Mouse (Mus musculus): ENCODE data around the gene Olah. TPM values are rescaled to one million over a fixed set of nuclear protein-coding genes. Genes with fewer than 3 reads are reported as not detected.
A peak's percentile ranks its signal among the peaks of the same experiment; 100 is the strongest.
"Not testable (repeated sequence)": the region's sequence is repeated elsewhere in the genome, so short reads cannot be mapped to it uniquely, and the experiment has no call there.

Gene Olah
- polyA plus RNA-seq (2014; fragmentation: Nextera tagmentation; extraction: Ambion mirVana): not detected in 2 replicates

DNA sequence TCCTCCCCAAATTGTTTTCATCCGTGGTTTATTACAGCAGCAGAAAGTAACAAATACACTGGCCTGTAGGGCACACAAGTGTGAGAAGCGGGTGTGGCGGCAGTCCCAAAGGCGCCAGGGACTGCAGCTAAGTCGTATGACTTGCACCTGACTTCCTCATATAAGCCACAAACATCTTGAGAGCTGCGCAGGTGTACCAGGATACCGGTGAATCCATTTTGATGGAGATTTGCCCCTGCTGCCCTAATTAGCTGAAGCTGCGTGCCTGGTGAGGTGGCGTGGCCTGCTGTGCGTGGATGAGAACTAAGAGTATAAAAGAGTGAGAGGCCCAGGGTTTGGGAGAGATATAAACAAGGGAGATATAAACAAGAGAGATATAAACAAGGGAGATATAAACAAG is at the start of gene Olah:
Gene Olah, minus strand, starts transcription at position 101 of the 400 bp plus-strand sequence.
- H3K9me3 ChIP-seq (ENCODE audit: control insufficient read depth, low read length); ATAC-seq (ENCODE audit: insufficient number of reproducible peaks, low FRiP score, low TSS enrichment, low read depth); H3K4me3 ChIP-seq (ENCODE audit: low read depth, low read length); DNase-seq (ENCODE audit: low spot score); H3K27ac ChIP-seq (replicated peaks; ENCODE audit: low read depth, low read length); H3K27me3 ChIP-seq (ENCODE audit: control insufficient read depth, insufficient read depth, low read length); H3K4me1 ChIP-seq (ENCODE audit: control insufficient read depth, insufficient read depth, low read length); H3K9ac ChIP-seq (ENCODE audit: low read length); H3K36me3 ChIP-seq (ENCODE audit: control insufficient read depth, insufficient read depth, low read length); H3K4me2 ChIP-seq (ENCODE audit: low read depth, severe bottlenecking): not testable (repeated sequence)
- WGBS: 63% methylated on average over 10 of the region's 10 CpGs

GRCm38 (mm10) chr2:3445984-3446383 is 49.0 kb upstream of the Olah start:
- Histone ChIP-seq H3K27me3 (ENCODE audit: control insufficient read depth, insufficient read depth, low read length) (no peaks in the 10 kb centered on the region), H3K36me3 (ENCODE audit: control insufficient read depth, insufficient read depth, low read length) (no peaks in the 10 kb centered on the region), H3K9ac (ENCODE audit: low read length) (no peak overlapping the region), H3K27ac (replicated peaks; ENCODE audit: low read depth, low read length) (no peak overlapping the region), H3K4me1 (ENCODE audit: control insufficient read depth, insufficient read depth, low read length) (no peaks in the 10 kb centered on the region), H3K4me3 (ENCODE audit: low read depth, low read length) (no peak overlapping the region), H3K9me3 (ENCODE audit: control insufficient read depth, low read length) (no peaks in the 10 kb centered on the region), H3K4me2 (ENCODE audit: low read depth, severe bottlenecking) (no peak overlapping the region)
- 88% methylated on average over 4 of the region's 4 CpGs for WGBS
- DNase-seq (ENCODE audit: low spot score) (no peak), ATAC-seq (ENCODE audit: insufficient number of reproducible peaks, low FRiP score, low TSS enrichment, low read depth) (no peak)

- Histone ChIP-seq H3K9me3 (ENCODE audit: control insufficient read depth, low read length) (no peaks in the 10 kb centered on the region), H3K27ac (replicated peaks; ENCODE audit: low read depth, low read length) (no peak overlapping the region), H3K4me1 (ENCODE audit: control insufficient read depth, insufficient read depth, low read length) (no peaks in the 10 kb centered on the region), H3K4me2 (ENCODE audit: low read depth, severe bottlenecking) (no peak overlapping the region), H3K4me3 (ENCODE audit: low read depth, low read length) (no peak overlapping the region), H3K9ac (ENCODE audit: low read length) (no peak overlapping the region), H3K36me3 (ENCODE audit: control insufficient read depth, insufficient read depth, low read length) (no peaks in the 10 kb centered on the region), H3K27me3 (ENCODE audit: control insufficient read depth, insufficient read depth, low read length) (no peaks in the 10 kb centered on the region)
- 84% methylated on average over 7 of the region's 7 CpGs for WGBS
- ATAC-seq (ENCODE audit: insufficient number of reproducible peaks, low FRiP score, low TSS enrichment, low read depth): no peak
- DNase-seq (ENCODE audit: low spot score): no peak
Observed at GRCm38 (mm10) chr2:3444206-3444605, 47.2 kb upstream of the Olah start.

GRCm38 (mm10) chr2:3437956-3438355 is 40.9 kb upstream of the Olah start:
- Histone ChIP-seq H3K36me3 (ENCODE audit: control insufficient read depth, insufficient read depth, low read length) (no peaks in the 10 kb centered on the region), H3K27me3 (ENCODE audit: control insufficient read depth, insufficient read depth, low read length) (no peaks in the 10 kb centered on the region), H3K9ac (ENCODE audit: low read length) (no peak overlapping the region), H3K4me3 (ENCODE audit: low read depth, low read length) (no peak overlapping the region), H3K4me1 (ENCODE audit: control insufficient read depth, insufficient read depth, low read length) (no peaks in the 10 kb centered on the region), H3K4me2 (ENCODE audit: low read depth, severe bottlenecking) (no peak overlapping the region), H3K9me3 (ENCODE audit: control insufficient read depth, low read length) (no peaks in the 10 kb centered on the region), H3K27ac (replicated peaks; ENCODE audit: low read depth, low read length) (no peak overlapping the region)
- no peak for ATAC-seq (ENCODE audit: insufficient number of reproducible peaks, low FRiP score, low TSS enrichment, low read depth)
- DNase-seq (ENCODE audit: low spot score): no peak
- 53% methylated on average over 7 of the region's 7 CpGs for WGBS

DNA sequence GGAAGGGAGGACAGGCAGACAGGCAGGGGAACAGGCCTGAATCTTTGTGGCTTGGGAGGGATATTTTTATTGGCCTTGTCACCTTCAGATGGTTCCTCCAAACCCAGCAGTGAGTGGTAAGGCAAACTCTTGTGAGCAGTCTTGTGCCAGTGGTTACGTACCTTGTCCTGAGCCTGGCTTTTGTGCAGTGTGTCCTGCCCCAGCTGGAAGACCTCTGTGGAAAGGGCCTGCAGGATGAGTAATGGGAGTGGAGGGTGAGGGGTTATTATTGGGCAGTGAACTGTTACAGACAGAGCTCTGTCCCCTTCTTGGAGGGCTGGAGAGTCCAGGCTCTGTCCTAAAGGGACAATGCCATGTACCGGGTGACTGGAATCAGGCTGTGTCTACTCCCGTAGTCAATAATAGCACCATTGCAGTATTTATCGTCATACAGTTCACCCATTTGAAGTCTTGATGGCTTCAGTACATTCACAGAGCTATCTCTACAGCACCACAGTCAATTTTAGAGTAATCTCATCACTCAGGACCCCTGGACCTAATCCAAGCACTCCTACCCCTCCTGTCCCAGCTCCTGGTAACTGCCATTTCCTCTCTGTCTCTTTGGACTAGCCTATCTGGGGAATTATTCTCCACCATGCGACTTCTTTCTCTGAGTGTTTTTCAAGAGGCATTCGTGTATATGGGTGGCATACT is 38.5 kb upstream of the Olah start:
- Histone ChIP-seq H3K27ac (replicated peaks; ENCODE audit: low read depth, low read length) (no peak overlapping the region), H3K27me3 (ENCODE audit: control insufficient read depth, insufficient read depth, low read length) (no peaks in the 10 kb centered on the region)
- 84% methylated on average over 6 of the region's 6 CpGs for WGBS

GRCm38 (mm10) chr2:3430956-3431355 is 33.9 kb upstream of the Olah start:
- Histone ChIP-seq H3K9me3 (ENCODE audit: control insufficient read depth, low read length) (no peaks in the 10 kb centered on the region), H3K36me3 (ENCODE audit: control insufficient read depth, insufficient read depth, low read length) (no peaks in the 10 kb centered on the region), H3K9ac (ENCODE audit: low read length) (no peak overlapping the region), H3K4me2 (ENCODE audit: low read depth, severe bottlenecking) (no peak overlapping the region), H3K27me3 (ENCODE audit: control insufficient read depth, insufficient read depth, low read length) (no peaks in the 10 kb centered on the region), H3K4me3 (ENCODE audit: low read depth, low read length) (no peak overlapping the region), H3K4me1 (ENCODE audit: control insufficient read depth, insufficient read depth, low read length) (no peaks in the 10 kb centered on the region), H3K27ac (replicated peaks; ENCODE audit: low read depth, low read length) (no peak overlapping the region)
- peak; percentile 27 for DNase-seq (ENCODE audit: low spot score)
- peak; percentile 39; the same call in 1 of the 2 replicates for ATAC-seq (ENCODE audit: insufficient number of reproducible peaks, low FRiP score, low TSS enrichment, low read depth)
- 68% methylated on average over 9 of the region's 9 CpGs for WGBS

More for the DNA sequence above, 38.5 kb upstream of the Olah start:
- ATAC-seq (ENCODE audit: insufficient number of reproducible peaks, low FRiP score, low TSS enrichment, low read depth) (no peak), DNase-seq (ENCODE audit: low spot score) (no peak)
- H3K4me2 ChIP-seq (ENCODE audit: low read depth, severe bottlenecking): no peak overlapping the region
- no peaks in the 10 kb centered on the region for H3K4me1 ChIP-seq (ENCODE audit: control insufficient read depth, insufficient read depth, low read length)
- no peak overlapping the region for H3K9ac ChIP-seq (ENCODE audit: low read length)
- no peaks in the 10 kb centered on the region for H3K36me3 ChIP-seq (ENCODE audit: control insufficient read depth, insufficient read depth, low read length)
- H3K4me3 ChIP-seq (ENCODE audit: low read depth, low read length): no peak overlapping the region
- H3K9me3 ChIP-seq (ENCODE audit: control insufficient read depth, low read length): no peaks in the 10 kb centered on the region

- ATAC-seq (ENCODE audit: insufficient number of reproducible peaks, low FRiP score, low TSS enrichment, low read depth): no peak
- H3K4me3 ChIP-seq (ENCODE audit: low read depth, low read length): peak overlapping the region; percentile 62
- no peak overlapping the region for H3K27ac ChIP-seq (replicated peaks; ENCODE audit: low read depth, low read length)
Observed at GRCm38 (mm10) chr2:3424579-3424910, 27.5 kb upstream of the Olah start.

GRCm38 (mm10) chr2:3423841-3424578 is 27.0 kb upstream of the Olah start, which contains the start of gene Dclre1c:
TSS of gene Dclre1c (plus strand) at chr2:3424131.
- Histone ChIP-seq H3K4me2 (ENCODE audit: low read depth, severe bottlenecking) (peak within 1 kb of the TSS; percentile 89), H3K27ac (replicated peaks; ENCODE audit: low read depth, low read length) (no peak within 1 kb of the TSS), H3K9ac (ENCODE audit: low read length) (peak within 1 kb of the TSS; percentile 46; the same call in 1 of the 2 replicates), H3K4me3 (ENCODE audit: low read depth, low read length) (peak within 1 kb of the TSS; percentile 62), H3K4me1 (ENCODE audit: control insufficient read depth, insufficient read depth, low read length) (no peaks in the 10 kb centered on the region), H3K27me3 (ENCODE audit: control insufficient read depth, insufficient read depth, low read length) (no peaks in the 10 kb centered on the region), H3K36me3 (ENCODE audit: control insufficient read depth, insufficient read depth, low read length) (no peaks in the 10 kb centered on the region), H3K9me3 (ENCODE audit: control insufficient read depth, low read length) (no peaks in the 10 kb centered on the region)
- peak; percentile 98 for ATAC-seq (ENCODE audit: insufficient number of reproducible peaks, low FRiP score, low TSS enrichment, low read depth)
- WGBS: 1% methylated on average over 29 of the region's 29 CpGs
- DNase-seq (ENCODE audit: low spot score): peak; percentile 87

More at GRCm38 (mm10) chr2:3424579-3424910, 27.5 kb upstream of the Olah start:
- WGBS: 12% methylated on average over 10 of the region's 10 CpGs
- H3K4me2 ChIP-seq (ENCODE audit: low read depth, severe bottlenecking): peak overlapping the region; percentile 89
- H3K9me3 ChIP-seq (ENCODE audit: control insufficient read depth, low read length): no peaks in the 10 kb centered on the region
- H3K36me3 ChIP-seq (ENCODE audit: control insufficient read depth, insufficient read depth, low read length): no peaks in the 10 kb centered on the region
- no peak for DNase-seq (ENCODE audit: low spot score)
- H3K4me1 ChIP-seq (ENCODE audit: control insufficient read depth, insufficient read depth, low read length): no peaks in the 10 kb centered on the region
- no peaks in the 10 kb centered on the region for H3K27me3 ChIP-seq (ENCODE audit: control insufficient read depth, insufficient read depth, low read length)
- peak overlapping the region; percentile 46; the same call in 1 of the 2 replicates for H3K9ac ChIP-seq (ENCODE audit: low read length)

Data from limb, embryonic 11.5 days (tissue).